Mouse (Mus musculus): ENCODE data around the gene Itgam. TPM values are rescaled to one million over a fixed set of nuclear protein-coding genes. Genes with fewer than 3 reads are reported as not detected.
"Not testable (repeated sequence)": the region's sequence is repeated elsewhere in the genome, so short reads cannot be mapped to it uniquely, and the experiment has no call there.

Gene Itgam
- polyA plus RNA-seq, 1 experiment from 2014 or later: 1.8 TPM

GRCm38 (mm10) chr7:128032290-128032988, 30.0 kb upstream of the Itgam start:
- no peaks in the 10 kb centered on the region; the same call in 1 of the 2 replicates for H3K4me1 ChIP-seq (replicated peaks)
- 70% methylated on average over 5 of the region's 5 CpGs for WGBS (ENCODE audit: insufficient replicate concordance)
- DNase-seq (no peak), ATAC-seq (ENCODE audit: low read depth) (no peak)
- H3K9me3 ChIP-seq (replicated peaks): no peaks in the 10 kb centered on the region
- H3K4me3 ChIP-seq (replicated peaks): no peak overlapping the region
- H3K27ac ChIP-seq: no peak overlapping the region
- H3K36me3 ChIP-seq: no peaks in the 10 kb centered on the region
- H3K27me3 ChIP-seq: no peaks in the 10 kb centered on the region
- H3K9ac ChIP-seq: no peak overlapping the region
- no peak overlapping the region for H3K4me2 ChIP-seq

GRCm38 (mm10) chr7:128032989-128033293, 29.5 kb upstream of the Itgam start:
- H3K9me3 ChIP-seq (replicated peaks): no peaks in the 10 kb centered on the region
- DNase-seq (no peak), ATAC-seq (ENCODE audit: low read depth) (no peak)
- no peaks in the 10 kb centered on the region; the same call in 1 of the 2 replicates for H3K4me1 ChIP-seq (replicated peaks)
- no peaks in the 10 kb centered on the region for H3K27me3 ChIP-seq
- H3K27ac ChIP-seq: no peak overlapping the region
- H3K4me3 ChIP-seq (replicated peaks): no peak overlapping the region
- H3K4me2 ChIP-seq: no peak overlapping the region
- no peaks in the 10 kb centered on the region for H3K36me3 ChIP-seq
- H3K9ac ChIP-seq: no peak overlapping the region
- WGBS (ENCODE audit: insufficient replicate concordance): 78% methylated on average over 3 of the region's 3 CpGs

- no peak overlapping the region for H3K4me2 ChIP-seq
- ATAC-seq (ENCODE audit: low read depth) (no peak), DNase-seq (no peak)
- H3K9me3 ChIP-seq (replicated peaks): no peaks in the 10 kb centered on the region
- no peak overlapping the region for H3K4me3 ChIP-seq (replicated peaks)
- no peak overlapping the region for H3K27ac ChIP-seq
- WGBS (ENCODE audit: insufficient replicate concordance): 79% methylated on average over 4 of the region's 4 CpGs
- no peaks in the 10 kb centered on the region; the same call in 1 of the 2 replicates for H3K4me1 ChIP-seq (replicated peaks)
- no peak overlapping the region for H3K9ac ChIP-seq
- H3K27me3 ChIP-seq: no peaks in the 10 kb centered on the region
- H3K36me3 ChIP-seq: no peaks in the 10 kb centered on the region
These were observed 28.8 kb upstream of the Itgam start for GRCm38 (mm10) chr7:128033616-128034015.

- not testable (repeated sequence) for ATAC-seq (ENCODE audit: low read depth); H3K9me3 ChIP-seq (replicated peaks); H3K4me3 ChIP-seq (replicated peaks); H3K9ac ChIP-seq; H3K27ac ChIP-seq; DNase-seq; H3K27me3 ChIP-seq; H3K36me3 ChIP-seq; H3K4me1 ChIP-seq (replicated peaks); H3K4me2 ChIP-seq
- WGBS (ENCODE audit: insufficient replicate concordance): 22% methylated on average over 15 of the region's 15 CpGs
These were observed 20.1 kb upstream of the Itgam start for GRCm38 (mm10) chr7:128042161-128042820.

- H3K27ac ChIP-seq: no peak overlapping the region
- no peak overlapping the region for H3K9ac ChIP-seq
- no peak overlapping the region for H3K4me3 ChIP-seq (replicated peaks)
- H3K4me1 ChIP-seq (replicated peaks): no peaks in the 10 kb centered on the region
- no peaks in the 10 kb centered on the region for H3K36me3 ChIP-seq
- no peak for ATAC-seq (ENCODE audit: low read depth)
- no peak for DNase-seq
- 56% methylated on average over 4 of the region's 4 CpGs for WGBS (ENCODE audit: insufficient replicate concordance)
- no peaks in the 10 kb centered on the region for H3K27me3 ChIP-seq
- no peaks in the 10 kb centered on the region for H3K9me3 ChIP-seq (replicated peaks)
- no peak overlapping the region for H3K4me2 ChIP-seq
These were observed 18.2 kb upstream of the Itgam start for GRCm38 (mm10) chr7:128044142-128044785.

- DNase-seq: no peak
- H3K4me3 ChIP-seq (replicated peaks): no peak overlapping the region
- H3K27me3 ChIP-seq: no peaks in the 10 kb centered on the region
- WGBS (ENCODE audit: insufficient replicate concordance): 24% methylated on average over 2 of the region's 2 CpGs
- no peak overlapping the region for H3K27ac ChIP-seq
- H3K36me3 ChIP-seq: no peaks in the 10 kb centered on the region
- H3K9me3 ChIP-seq (replicated peaks): no peaks in the 10 kb centered on the region
- H3K9ac ChIP-seq: no peak overlapping the region
- H3K4me2 ChIP-seq: no peak overlapping the region
- no peak for ATAC-seq (ENCODE audit: low read depth)
- peaks cover 7% of the 10 kb centered on the region for H3K4me1 ChIP-seq (replicated peaks)
These were observed 16.8 kb upstream of the Itgam start for GRCm38 (mm10) chr7:128045640-128046039.

GRCm38 (mm10) chr7:128048819-128049218, 13.6 kb upstream of the Itgam start:
- H3K4me1 ChIP-seq (replicated peaks): peaks cover 12% of the 10 kb centered on the region
- DNase-seq: no peak
- no peaks in the 10 kb centered on the region for H3K27me3 ChIP-seq
- no peak overlapping the region for H3K4me2 ChIP-seq
- 13% methylated on average over 4 of the region's 4 CpGs for WGBS (ENCODE audit: insufficient replicate concordance)
- no peaks in the 10 kb centered on the region for H3K9me3 ChIP-seq (replicated peaks)
- H3K36me3 ChIP-seq: no peaks in the 10 kb centered on the region
- H3K4me3 ChIP-seq (replicated peaks): no peak overlapping the region
- no peak overlapping the region for H3K9ac ChIP-seq
- no peak for ATAC-seq (ENCODE audit: low read depth)
- no peak overlapping the region for H3K27ac ChIP-seq

GRCm38 (mm10) chr7:128049254-128049653, 13.2 kb upstream of the Itgam start:
- peaks cover 12% of the 10 kb centered on the region for H3K4me1 ChIP-seq (replicated peaks)
- no peak for DNase-seq
- H3K4me3 ChIP-seq (replicated peaks): no peak overlapping the region
- no peaks in the 10 kb centered on the region for H3K27me3 ChIP-seq
- H3K9me3 ChIP-seq (replicated peaks): no peaks in the 10 kb centered on the region
- WGBS (ENCODE audit: insufficient replicate concordance): 7% methylated on average over 2 of the region's 2 CpGs
- no peak overlapping the region for H3K4me2 ChIP-seq
- H3K27ac ChIP-seq: no peak overlapping the region
- no peak for ATAC-seq (ENCODE audit: low read depth)
- H3K9ac ChIP-seq: no peak overlapping the region
- no peaks in the 10 kb centered on the region for H3K36me3 ChIP-seq

- Histone ChIP-seq H3K36me3 (no peaks in the 10 kb centered on the region), H3K4me1 (replicated peaks) (peaks cover 12% of the 10 kb centered on the region), H3K4me2 (no peak overlapping the region), H3K9me3 (replicated peaks) (no peaks in the 10 kb centered on the region), H3K4me3 (replicated peaks) (no peak overlapping the region), H3K27ac (no peak overlapping the region), H3K27me3 (no peaks in the 10 kb centered on the region), H3K9ac (no peak overlapping the region)
- DNase-seq (no peak), ATAC-seq (ENCODE audit: low read depth) (peak; percentile 34; the same call in 1 of the 2 replicates)
- WGBS (ENCODE audit: insufficient replicate concordance): 27% methylated on average over 4 of the region's 4 CpGs
These were observed 11.7 kb upstream of the Itgam start for GRCm38 (mm10) chr7:128050739-128051138.

- no peak overlapping the region for H3K4me3 ChIP-seq (replicated peaks)
- no peaks in the 10 kb centered on the region for H3K27me3 ChIP-seq
- no peak overlapping the region for H3K4me2 ChIP-seq
- peaks cover 16% of the 10 kb centered on the region for H3K4me1 ChIP-seq (replicated peaks)
- no peak for ATAC-seq (ENCODE audit: low read depth)
- H3K9ac ChIP-seq: no peak overlapping the region
- no peaks in the 10 kb centered on the region for H3K9me3 ChIP-seq (replicated peaks)
- WGBS (ENCODE audit: insufficient replicate concordance): 50% methylated on average over 5 of the region's 5 CpGs
- DNase-seq: no peak
- no peaks in the 10 kb centered on the region for H3K36me3 ChIP-seq
- no peak overlapping the region for H3K27ac ChIP-seq
These were observed 9.4 kb upstream of the Itgam start for GRCm38 (mm10) chr7:128053061-128053460.

- Histone ChIP-seq H3K4me3 (replicated peaks) (no peak overlapping the region), H3K27me3 (no peaks in the 10 kb centered on the region), H3K4me1 (replicated peaks) (0 out of 2 replicates have a peak, but pooled peaks cover 6% of the 10 kb centered on the region), H3K4me2 (no peak overlapping the region), H3K36me3 (no peaks in the 10 kb centered on the region), H3K9me3 (replicated peaks) (no peaks in the 10 kb centered on the region), H3K27ac (no peak overlapping the region), H3K9ac (no peak overlapping the region)
- 38% methylated on average over 3 of the region's 3 CpGs for WGBS (ENCODE audit: insufficient replicate concordance)
- DNase-seq (no peak), ATAC-seq (ENCODE audit: low read depth) (no peak)
These were observed 5.5 kb upstream of the Itgam start for GRCm38 (mm10) chr7:128056917-128057444.
